Mouse (Mus musculus): Measurements from ENCODE around the gene Tanc2.

- no peak for TF ChIP-seq CTCF (IDR thresholded peaks at IDR 0.05; ENCODE audit: low read depth)
- TF ChIP-seq EP300 (IDR thresholded peaks at IDR 0.05; ENCODE audit: low read depth) = no peak
These were observed 44.0 kb upstream of the Tanc2 start for GRCm38 (mm10) chr11:105545801-105546200.
